Mouse (Mus musculus): Measurements from ENCODE around the gene Sod1. TPM values are rescaled to one million over a fixed set of nuclear protein-coding genes. Genes with fewer than 3 reads are reported as not detected.
A peak's percentile ranks its signal among the peaks of the same experiment; 100 is the strongest.

Gene Sod1
- total RNA-seq, 2 experiments from 2014 or later: 1,234 to 1,554 TPM

DNA sequence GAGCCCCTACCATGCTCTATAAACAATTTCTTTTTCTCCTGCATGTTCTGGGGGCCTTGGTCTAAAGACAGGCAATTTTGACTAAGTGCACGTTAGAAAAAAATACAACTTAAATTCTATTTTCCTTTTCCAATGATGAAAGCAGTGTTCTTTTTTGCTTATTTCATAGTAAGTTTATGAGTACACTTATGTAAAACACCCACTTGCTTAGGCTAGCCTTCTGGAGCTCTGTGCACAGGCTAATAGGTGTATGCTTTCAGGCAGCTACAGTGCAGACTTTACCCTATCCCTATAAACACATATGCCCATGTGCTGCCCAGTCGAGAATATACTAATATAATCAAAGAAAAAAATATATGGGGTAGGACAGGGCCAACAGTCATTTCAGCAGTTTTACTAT, 32.0 kb downstream of the Sod1 start:
- no peak for DNase-seq

DNA sequence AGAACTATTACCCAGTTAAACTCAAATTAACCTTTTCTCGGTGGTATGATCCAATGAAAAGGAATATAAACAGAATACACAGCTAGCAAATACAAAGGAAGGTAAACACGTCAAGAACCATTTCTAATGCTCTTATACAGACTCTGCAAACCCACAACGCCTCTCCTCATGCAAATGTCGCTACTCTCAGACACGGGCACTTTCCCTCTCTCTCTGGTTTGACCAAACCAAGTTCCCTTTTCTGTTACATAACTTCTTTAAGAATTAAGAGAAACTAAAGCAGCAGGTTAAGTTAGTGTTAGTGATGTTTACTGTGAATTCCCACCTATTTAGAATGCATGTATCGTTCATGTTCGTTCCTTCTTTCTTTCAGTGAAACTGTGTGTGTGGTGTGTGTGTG, 38.4 kb downstream of the Sod1 start:
- DNase-seq: no peak

DNA sequence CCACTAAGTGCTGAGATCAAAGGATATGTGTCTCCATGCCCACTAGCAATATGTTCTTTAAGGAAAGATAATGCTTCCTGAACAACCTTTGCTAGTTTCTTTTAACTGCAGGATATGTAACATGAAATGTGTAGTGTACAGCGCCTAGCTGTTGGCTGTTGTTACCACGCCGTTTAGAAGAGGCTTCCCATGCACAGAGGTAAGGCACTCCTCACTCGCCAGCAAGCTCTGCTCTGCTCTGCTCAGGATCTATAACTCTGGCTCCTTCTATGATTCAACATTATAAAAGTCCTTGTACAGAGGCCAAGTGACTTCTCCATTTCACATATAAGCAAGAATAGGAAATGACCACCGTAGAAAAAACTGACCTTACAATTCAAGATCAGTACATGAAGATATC, 39.1 kb downstream of the Sod1 start:
- DNase-seq: no peak

DNA sequence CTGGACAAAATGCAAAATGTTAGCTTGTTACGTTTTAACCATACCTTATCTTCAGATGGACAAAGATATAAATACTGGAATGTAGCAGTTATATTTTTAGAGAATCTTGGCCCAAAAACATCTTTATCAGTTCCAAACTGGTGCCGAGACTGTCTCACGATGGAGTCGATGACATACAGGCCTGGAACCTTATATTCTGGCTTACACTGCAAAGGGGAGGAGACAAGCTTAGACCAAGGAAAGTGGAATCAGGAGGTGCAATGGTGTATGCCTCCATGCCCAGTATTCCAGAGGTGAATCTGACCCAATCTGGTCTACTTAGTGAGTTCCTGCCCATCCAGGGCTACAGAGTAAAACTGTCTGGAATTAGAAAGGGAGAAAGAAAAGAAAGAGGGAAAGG, 39.5 kb downstream of the Sod1 start:
- no peak for DNase-seq

DNA sequence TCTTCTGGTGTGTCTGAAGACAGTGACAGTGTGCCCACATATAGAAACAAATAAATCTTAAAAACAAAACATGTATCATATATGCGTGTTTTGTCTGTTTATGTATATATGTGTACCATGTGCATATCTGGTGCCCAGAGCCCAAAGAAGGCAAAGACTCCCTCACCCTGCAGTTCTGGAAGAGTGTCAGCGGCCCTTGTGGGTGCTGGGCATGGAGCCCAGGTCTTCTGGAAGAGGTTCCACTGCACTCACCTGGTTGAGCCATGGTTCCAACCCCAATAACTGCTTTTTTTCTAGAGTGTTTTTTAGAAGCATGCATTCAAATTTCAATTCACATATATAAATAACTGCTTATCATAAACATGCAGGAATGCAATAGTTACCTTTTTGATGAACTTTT, 41.2 kb downstream of the Sod1 start:
- DNase-seq: no peak

DNA sequence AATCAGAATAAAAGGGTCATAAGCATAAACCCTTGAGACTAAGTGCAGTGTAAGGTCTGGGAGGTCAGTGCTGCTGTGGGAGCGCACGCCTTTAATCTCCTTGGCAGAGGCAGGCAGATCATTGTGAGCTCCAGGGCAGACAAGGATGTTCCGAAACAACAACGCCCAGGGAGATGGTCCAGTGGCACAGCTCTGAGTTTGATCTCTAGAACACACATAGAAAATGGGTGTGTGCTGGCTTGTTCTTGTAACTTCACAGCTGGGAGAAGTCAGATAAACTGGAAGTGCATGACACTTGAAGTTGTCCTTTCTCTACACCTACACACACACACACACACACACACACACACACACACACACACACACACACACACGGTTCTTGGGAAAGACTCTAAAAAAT, 43.5 kb downstream of the Sod1 start:
- DNase-seq: peak in 1 of 2 experiments; percentile 4

DNA sequence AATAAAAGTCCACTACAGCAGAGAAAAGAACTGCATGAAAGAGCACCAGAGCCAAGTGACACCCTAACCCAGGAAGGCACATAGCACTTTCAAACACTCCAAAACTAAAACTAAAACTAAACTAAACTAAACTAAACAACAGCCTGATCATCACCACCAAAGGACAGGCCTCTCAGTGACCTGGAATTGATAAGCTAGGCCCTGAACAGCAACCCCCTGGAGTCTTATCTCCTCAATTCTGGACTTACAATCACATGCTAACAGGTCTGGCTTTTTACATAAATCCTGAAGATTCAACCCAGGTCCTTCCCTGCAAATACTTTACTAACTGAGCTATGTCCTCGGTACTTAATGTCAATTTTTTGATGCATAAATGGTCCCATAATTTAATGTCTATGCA, 44.6 kb downstream of the Sod1 start:
- DNase-seq: no peak

DNA sequence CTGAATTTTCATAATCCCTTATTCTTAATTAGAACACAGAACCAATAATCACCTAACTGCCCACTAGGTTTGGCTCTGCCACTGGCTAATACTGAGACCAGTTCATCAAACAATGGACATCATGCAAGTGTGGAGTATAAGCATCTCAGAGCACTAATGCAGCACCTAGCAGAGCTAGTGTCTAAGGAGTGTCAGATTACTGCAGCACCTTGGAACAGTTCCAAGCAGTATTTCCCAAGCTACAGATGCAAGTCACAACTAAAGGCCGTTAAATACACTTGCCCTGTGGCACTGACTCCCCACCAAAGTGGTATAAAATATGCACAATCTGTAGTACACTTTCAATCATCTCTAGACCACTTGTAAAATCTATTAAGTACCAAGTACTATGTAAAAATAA, 46.0 kb downstream of the Sod1 start:
- peak in 1 of 2 experiments; percentile 8 for DNase-seq

DNA sequence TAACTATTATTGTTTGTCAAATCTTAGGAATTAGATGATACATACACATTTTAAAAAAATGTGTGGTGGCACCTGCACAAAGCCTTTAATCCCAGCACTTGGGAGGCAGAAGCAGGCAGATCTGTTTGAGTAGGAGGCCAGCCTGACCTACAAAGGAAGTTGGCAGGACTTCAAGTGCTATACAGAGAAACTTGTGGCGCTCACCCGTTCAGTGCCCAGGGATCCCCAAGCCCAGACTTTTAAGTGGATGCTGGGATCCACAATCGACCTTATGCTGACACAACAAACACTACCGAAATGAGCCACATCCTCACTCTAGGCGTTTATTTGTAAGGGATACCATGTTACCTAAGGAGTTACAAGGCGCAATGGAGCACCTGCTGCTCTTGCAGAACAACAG, 55.0 kb downstream of the Sod1 start:
- DNase-seq: no peak

Other genes with a start within 250 kb of the Sod1 start
- 10 to 100 TPM; 80.7 to 96.3 TPM for gene Tiam1, start 77.0 kb upstream of the Sod1 start, total RNA-seq (2021)
- gene Scaf4, start 63.7 kb downstream of the Sod1 start, total RNA-seq (2021): 10 to 100 TPM; 38.3 to 46.0 TPM
- gene Hunk, start 165.3 kb downstream of the Sod1 start, total RNA-seq (2021): 10 to 100 TPM in 1 of 2 experiments, 1 to 10 TPM in 1; 4.3 to 10.5 TPM